Mouse (Mus musculus) liver, embryonic 16.5 days (tissue): ENCODE measurements around the gene Tmem214. TPM values are rescaled to one million over a fixed set of nuclear protein-coding genes. Genes with fewer than 3 reads are reported as not detected.
A peak's percentile ranks its signal among the peaks of the same experiment; 100 is the strongest.

Experiments used
- ATAC-seq: fragments of 200-750 bp; cut with Nextera tagmentation; 2 replicates; pipeline ENCODE4 v1.8.0; 2017; ENCODE audit warnings: low read depth, mild to moderate bottlenecking, moderate number of reproducible peaks, moderate library complexity
- H3K27ac ChIP-seq: fragments of 300-500 bp; sonication (generic); 2 replicates; pipeline ENCODE4 v1.5.1; 2014; ENCODE audit warnings: mild to moderate bottlenecking, low read length
- H3K27me3 ChIP-seq: fragments of 300-500 bp; sonication (generic); 2 replicates; pipeline ENCODE4 v1.6.1; 2014; ENCODE audit warnings: low read depth, low read length, mixed read lengths; ENCODE audit not compliant: control insufficient read depth, insufficient read depth
- H3K36me3 ChIP-seq: fragments of 300-500 bp; sonication (generic); 2 replicates; pipeline ENCODE4 v1.6.1; 2014; ENCODE audit warnings: mild to moderate bottlenecking; ENCODE audit not compliant: control insufficient read depth, insufficient read depth
- H3K4me1 ChIP-seq: fragments of 300-500 bp; sonication (generic); 2 replicates; pipeline ENCODE4 v1.6.1; 2014; ENCODE audit warnings: low read depth, low read length, mixed read lengths; ENCODE audit not compliant: control insufficient read depth
- H3K4me2 ChIP-seq: fragments of 300-500 bp; sonication (generic); 2 replicates; pipeline ENCODE4 v1.6.1; 2014; ENCODE audit warnings: low read depth, low read length, mixed read lengths
- H3K4me3 ChIP-seq: fragments of 300-500 bp; sonication (generic); 2 replicates; pipeline ENCODE4 v1.5.1; 2014; ENCODE audit warnings: low read depth, mild to moderate bottlenecking, low read length
- H3K9ac ChIP-seq: fragments of 300-500 bp; sonication (generic); 2 replicates; pipeline ENCODE4 v1.6.1; 2014; ENCODE audit warnings: low read depth, low read length
- H3K9me3 ChIP-seq: fragments of 300-500 bp; sonication (generic); replicated peaks from 2 replicates; pipeline ENCODE4 v1.6.1; 2016; ENCODE audit warnings: low read length; ENCODE audit not compliant: control insufficient read depth
- WGBS: fragments of 180-500 bp; shearing (Covaris S2); extraction: QIAGEN DNeasy Blood & Tissue Kit; methylation state at CpG from one replicate; pipeline ENCODE4 v1.1.7; 2014; ENCODE audit not compliant: insufficient replicate concordance; 5-methylcytosine and 5-hydroxymethylcytosine counted together
- polyA plus RNA-seq: library from polyadenylated mRNA; unstranded; fragments of >200 nt; fragmentation: Nextera tagmentation; extraction: Ambion mirVana; gene quantifications from 2 replicates; pipeline ENCODE4 v1.2.1, GENCODE M21; 2015

The Tmem214 gene
- polyA plus RNA-seq, 1 experiment from 2014 or later: 40.1 TPM

DNA sequence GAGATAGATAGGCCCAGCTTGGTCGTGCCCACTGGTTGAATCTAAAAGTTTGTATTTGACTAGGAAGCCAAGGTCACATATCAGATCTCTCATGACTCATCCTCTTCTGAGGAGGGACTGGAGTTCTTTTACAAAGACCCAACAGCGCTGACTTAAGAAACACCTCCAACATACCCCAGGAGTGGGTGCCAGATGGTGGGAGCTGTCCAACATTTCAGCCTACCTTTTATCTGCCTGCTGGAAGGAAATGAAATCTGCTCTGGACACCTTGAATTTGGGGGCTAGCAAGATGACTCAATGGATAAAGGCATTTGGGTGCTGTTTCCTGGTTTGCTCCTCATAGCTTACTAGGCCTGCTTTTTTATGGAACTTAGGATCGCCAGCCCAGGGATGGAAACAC, 25.9 kb upstream of the Tmem214 start:
- Histone ChIP-seq H3K36me3 (no peaks in the 10 kb centered on the region), H3K9me3 (no peaks in the 10 kb centered on the region), H3K4me1 (peaks cover 2% of the 10 kb centered on the region; the same call in 1 of the 2 replicates), H3K9ac (no peak overlapping the region), H3K27me3 (no peaks in the 10 kb centered on the region), H3K4me2 (no peak overlapping the region), H3K4me3 (no peak overlapping the region), H3K27ac (no peak overlapping the region)
- ATAC-seq: no peak
- 35% methylated on average over 3 of the region's 3 CpGs for WGBS

DNA sequence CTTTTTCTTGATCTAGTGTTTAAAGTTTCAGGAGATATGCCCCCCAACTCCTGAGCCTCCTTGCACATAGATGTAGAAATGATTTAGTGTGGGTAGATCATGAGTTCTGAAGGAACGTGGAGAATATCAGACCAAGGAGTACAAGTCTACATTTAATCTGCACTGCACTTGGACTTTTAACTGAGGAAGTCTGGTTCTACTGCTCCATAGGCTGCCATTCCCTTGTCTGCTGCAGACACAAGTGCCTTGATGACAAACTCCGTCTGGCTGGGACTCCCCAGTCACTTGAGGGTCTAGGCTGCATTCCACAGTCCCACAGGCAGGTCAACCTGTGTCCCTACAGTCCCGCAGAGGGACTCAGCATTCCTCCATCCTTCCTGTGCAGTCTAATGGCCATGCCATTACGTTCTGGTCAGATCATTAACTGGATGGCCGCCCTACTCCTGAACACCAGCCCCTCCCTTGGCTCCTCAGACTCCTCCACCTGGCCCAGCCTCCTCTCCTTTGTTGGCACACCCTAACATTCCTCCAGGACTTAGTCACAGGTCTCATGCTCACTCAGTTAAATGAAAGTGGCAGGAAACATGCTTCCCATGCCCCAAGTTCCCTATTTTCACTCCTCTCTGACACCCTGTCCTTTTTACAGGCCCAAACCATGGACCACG, 17.8 kb upstream of the Tmem214 start:
- H3K4me3 ChIP-seq: no peak overlapping the region
- H3K27ac ChIP-seq: no peak overlapping the region
- 45% methylated on average over 6 of the region's 6 CpGs for WGBS
- H3K36me3 ChIP-seq: no peaks in the 10 kb centered on the region
- no peak for ATAC-seq
- no peaks in the 10 kb centered on the region for H3K9me3 ChIP-seq
- no peaks in the 10 kb centered on the region for H3K27me3 ChIP-seq
- no peaks in the 10 kb centered on the region for H3K4me1 ChIP-seq
- H3K4me2 ChIP-seq: no peak overlapping the region
- H3K9ac ChIP-seq: no peak overlapping the region

DNA sequence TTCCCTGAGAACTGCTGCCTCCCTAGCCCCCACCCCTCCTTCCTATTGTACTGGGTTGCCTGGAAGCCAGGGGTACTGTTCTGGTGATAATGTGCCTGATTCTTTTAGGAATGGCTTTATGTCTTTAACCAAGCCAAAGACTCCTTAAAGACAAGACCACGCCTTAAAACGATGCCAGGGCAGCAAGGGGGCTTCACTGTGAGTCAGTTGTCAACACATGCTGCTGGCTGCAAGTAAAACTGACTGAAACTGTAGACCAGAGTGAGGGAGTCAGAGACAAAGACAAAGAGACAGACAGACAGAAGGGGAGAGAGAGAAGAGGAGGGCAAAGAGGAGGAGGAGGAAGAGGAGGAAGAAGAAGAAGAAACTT, 17.3 kb upstream of the Tmem214 start:
- Histone ChIP-seq H3K4me2 (no peak overlapping the region), H3K27me3 (no peaks in the 10 kb centered on the region), H3K4me1 (no peaks in the 10 kb centered on the region), H3K36me3 (no peaks in the 10 kb centered on the region), H3K27ac (no peak overlapping the region), H3K4me3 (no peak overlapping the region), H3K9ac (no peak overlapping the region), H3K9me3 (no peaks in the 10 kb centered on the region)
- 61% methylated on average over 2 of the region's 2 CpGs for WGBS
- no peak for ATAC-seq

DNA sequence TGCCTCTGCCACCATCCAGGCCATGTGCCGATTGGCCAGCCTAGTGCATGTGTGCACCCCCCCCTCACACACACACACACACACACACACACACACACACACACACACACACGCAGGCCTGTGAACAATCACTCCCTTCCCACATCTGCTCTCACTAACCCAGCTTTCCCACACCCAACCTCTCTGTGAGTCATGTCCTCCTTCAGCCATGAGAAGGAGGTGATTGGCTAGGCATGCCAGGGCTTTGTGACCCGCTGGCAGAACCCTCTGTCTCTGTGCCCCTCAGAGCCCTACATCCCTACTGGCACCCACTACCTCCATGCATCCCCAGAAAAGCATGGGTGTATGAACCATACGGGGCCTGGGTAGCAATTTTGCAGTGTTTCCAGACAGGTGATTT, 14.3 kb upstream of the Tmem214 start:
- no peak overlapping the region for H3K9ac ChIP-seq
- no peaks in the 10 kb centered on the region for H3K4me1 ChIP-seq
- no peak overlapping the region for H3K27ac ChIP-seq
- no peaks in the 10 kb centered on the region for H3K9me3 ChIP-seq
- 60% methylated on average over 4 of the region's 4 CpGs for WGBS
- H3K4me2 ChIP-seq: no peak overlapping the region
- H3K36me3 ChIP-seq: no peaks in the 10 kb centered on the region
- ATAC-seq: no peak
- H3K4me3 ChIP-seq: no peak overlapping the region
- H3K27me3 ChIP-seq: no peaks in the 10 kb centered on the region

DNA sequence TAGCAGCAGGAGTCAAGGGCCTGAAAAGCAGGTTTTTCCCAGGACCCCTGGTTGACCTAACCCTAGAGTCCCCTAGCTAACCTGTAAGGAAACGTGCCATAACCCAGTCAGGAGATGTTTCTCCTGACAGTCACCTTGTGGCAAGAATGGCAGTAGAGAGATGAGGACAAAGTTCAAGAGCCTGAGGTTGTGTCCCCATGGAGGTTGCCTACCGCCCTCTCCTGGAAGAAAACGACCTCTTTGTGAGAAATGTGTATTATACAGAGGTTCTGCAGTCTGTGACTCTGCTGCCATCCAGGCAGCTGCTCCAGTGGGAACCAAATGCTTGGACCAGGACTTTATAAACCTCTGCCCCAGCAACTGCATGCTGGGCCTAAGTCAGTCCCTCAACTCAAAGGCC, 12.1 kb upstream of the Tmem214 start:
- H3K27me3 ChIP-seq: no peaks in the 10 kb centered on the region
- H3K9ac ChIP-seq: no peak overlapping the region
- H3K9me3 ChIP-seq: no peaks in the 10 kb centered on the region
- no peaks in the 10 kb centered on the region for H3K36me3 ChIP-seq
- no peak for ATAC-seq
- H3K27ac ChIP-seq: no peak overlapping the region
- no peak overlapping the region for H3K4me2 ChIP-seq
- no peak overlapping the region for H3K4me3 ChIP-seq
- 46% methylated on average over 3 of the region's 3 CpGs for WGBS
- H3K4me1 ChIP-seq: no peaks in the 10 kb centered on the region

DNA sequence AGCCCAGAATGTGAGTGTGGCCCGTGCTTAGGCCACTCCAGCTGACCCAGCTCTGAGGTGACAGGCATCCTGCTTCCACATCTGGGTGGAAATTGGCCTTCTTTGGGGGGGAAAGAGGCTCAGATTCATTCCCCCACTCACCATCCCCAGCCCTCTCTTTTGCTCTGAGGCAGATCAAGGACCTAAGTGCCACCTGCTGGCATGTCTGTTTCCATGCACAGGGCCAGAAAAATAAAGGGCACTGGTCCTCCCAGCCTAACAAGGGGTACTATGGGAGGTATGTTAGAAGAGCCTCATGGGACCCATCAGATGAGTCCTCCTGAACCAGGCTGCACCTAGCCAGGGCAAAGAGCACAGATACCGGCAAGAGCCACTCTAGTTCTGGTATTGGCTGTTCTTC, 11.7 kb upstream of the Tmem214 start:
- no peak overlapping the region for H3K9ac ChIP-seq
- no peaks in the 10 kb centered on the region for H3K27me3 ChIP-seq
- no peak overlapping the region for H3K4me3 ChIP-seq
- no peaks in the 10 kb centered on the region for H3K9me3 ChIP-seq
- H3K4me2 ChIP-seq: no peak overlapping the region
- WGBS: 73% methylated on average over 2 of the region's 2 CpGs
- no peak for ATAC-seq
- H3K27ac ChIP-seq: no peak overlapping the region
- H3K4me1 ChIP-seq: no peaks in the 10 kb centered on the region
- no peaks in the 10 kb centered on the region for H3K36me3 ChIP-seq

DNA sequence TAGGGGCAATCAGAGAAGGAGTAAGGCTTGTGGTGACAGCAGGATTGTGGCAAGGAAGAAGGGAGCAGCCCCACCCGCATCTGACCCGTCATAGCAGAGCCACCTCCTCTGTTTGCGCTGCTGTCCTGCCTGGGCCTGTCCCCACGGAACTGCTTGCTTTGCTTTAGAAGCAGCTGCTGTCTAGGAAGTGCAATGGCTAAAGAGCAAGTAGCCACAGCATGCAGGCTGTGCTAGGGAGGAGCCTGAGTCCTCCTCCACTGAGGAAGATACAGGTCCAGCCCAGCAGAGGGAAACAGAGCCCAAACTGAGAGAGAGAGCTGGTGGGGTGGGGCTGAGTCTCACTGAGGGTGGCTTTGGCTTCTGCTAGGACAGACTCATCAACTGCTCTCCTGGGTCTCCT, 4.0 kb upstream of the Tmem214 start:
- Histone ChIP-seq H3K4me1 (peaks cover under 1% of the 10 kb centered on the region; the same call in 1 of the 2 replicates), H3K4me3 (no peak overlapping the region), H3K4me2 (no peak overlapping the region), H3K9me3 (no peaks in the 10 kb centered on the region), H3K27me3 (no peaks in the 10 kb centered on the region), H3K9ac (no peak overlapping the region), H3K36me3 (no peaks in the 10 kb centered on the region), H3K27ac (no peak overlapping the region)
- 34% methylated on average over 4 of the region's 4 CpGs for WGBS
- ATAC-seq: peak; percentile 16; the same call in 1 of the 2 replicates

DNA sequence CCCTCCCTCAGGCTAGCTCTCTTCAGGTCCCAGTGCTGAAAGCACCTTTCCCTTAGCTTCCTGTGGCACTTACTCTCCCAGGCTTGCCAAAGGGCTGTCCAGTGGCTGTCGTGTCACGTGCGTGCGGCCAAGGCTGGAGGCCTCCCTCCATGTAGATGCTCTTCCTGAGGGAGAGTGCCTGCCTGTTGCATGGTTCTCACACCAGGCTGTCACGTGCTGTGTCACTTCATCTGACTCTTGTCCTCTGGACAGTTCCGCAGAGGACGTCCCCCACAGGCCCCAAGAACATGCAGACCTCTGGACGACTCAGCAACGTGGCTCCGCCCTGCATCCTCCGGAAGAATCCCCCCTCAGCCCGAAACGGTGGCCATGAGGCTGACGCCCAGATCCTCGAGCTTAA, 3.5 kb upstream of the Tmem214 start:
- H3K4me2 ChIP-seq: no peak overlapping the region
- no peak overlapping the region for H3K4me3 ChIP-seq
- H3K27me3 ChIP-seq: no peaks in the 10 kb centered on the region
- H3K27ac ChIP-seq: no peak overlapping the region
- H3K9me3 ChIP-seq: no peaks in the 10 kb centered on the region
- no peak overlapping the region for H3K9ac ChIP-seq
- ATAC-seq: 0 out of 2 replicates have a peak, but pooled peaks have one; percentile 5
- peaks cover 4% of the 10 kb centered on the region for H3K4me1 ChIP-seq
- 48% methylated on average over 15 of the region's 15 CpGs for WGBS
- no peaks in the 10 kb centered on the region for H3K36me3 ChIP-seq

DNA sequence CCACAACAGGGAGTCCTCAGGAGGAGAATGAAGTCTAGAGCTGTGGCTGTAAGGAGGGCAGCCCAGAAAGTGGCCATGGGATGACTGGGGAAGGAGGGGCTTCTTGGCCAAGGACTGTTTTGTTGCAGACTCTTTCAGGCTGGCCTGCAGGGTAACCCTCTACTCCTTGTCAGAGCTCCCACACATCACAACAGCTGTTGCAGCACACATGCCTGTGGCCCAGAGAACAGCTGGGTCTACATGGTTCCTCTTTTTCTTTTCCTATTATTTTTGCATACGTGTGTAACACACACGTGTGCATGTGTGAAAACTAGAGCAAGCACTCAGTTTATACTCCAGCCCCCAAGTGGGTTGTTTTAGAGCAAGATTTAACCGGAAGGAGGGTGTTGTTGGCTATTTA, 941 bp upstream of the Tmem214 start:
- Histone ChIP-seq H3K4me3 (no peak overlapping the region), H3K27me3 (no peaks in the 10 kb centered on the region), H3K27ac (no peak overlapping the region), H3K4me2 (no peak overlapping the region), H3K9ac (no peak overlapping the region), H3K4me1 (peaks cover 12% of the 10 kb centered on the region), H3K9me3 (no peaks in the 10 kb centered on the region), H3K36me3 (peaks cover 2% of the 10 kb centered on the region)
- WGBS: 43% methylated on average over 3 of the region's 3 CpGs
- no peak for ATAC-seq
